In genomic region chr2:166457381-166458172, GRCm38 (mm10) we compare ENCODE assay signal across 11 mouse cellular contexts.
DNase-seq lines count a peak whose midpoint lies in the region; ATAC-seq and TF ChIP-seq lines count a peak whose summit lies in the region.
"Had no signal": no experiment of that assay in that cellular context is flagged by ENCODE, and none has a peak within 500 bp of the region (broad histone marks: within the 10 kb centered on the region; RNA-seq: fewer than 3 reads in every experiment).

No protein-coding gene starts in this region.

- DNase-seq in kidney, adult 9 months: no peak
- DNase-seq in thymus, postnatal 4 days: peak; percentile 26
- DNase-seq in thymus, adult 2 months: no peak
- no peak for DNase-seq in limb, embryonic 11.5 days (ENCODE audit: low spot score)
- DNase-seq in stomach, postnatal 0 days (ENCODE audit: low spot score): no peak
- DNase-seq in ovary, postnatal 10 days (ENCODE audit: low spot score): no peak
- no peak for DNase-seq in left cerebral cortex, adult 2 months (ENCODE audit: extremely low spot score in 1 of 2, low spot score in 2 of 2)
- DNase-seq: heart, adult 11 months had no signal

- no peaks in the 10 kb centered on the region for H3K36me3 ChIP-seq in kidney, embryonic 15.5 days
- H3K36me3 ChIP-seq in thymus, adult 2 months (ENCODE audit: control insufficient read depth, insufficient read depth, low read length): no peaks in the 10 kb centered on the region
- H3K36me3 ChIP-seq in limb, embryonic 11.5 days (ENCODE audit: control insufficient read depth, insufficient read depth, low read length): no peaks in the 10 kb centered on the region
- H3K36me3 ChIP-seq in stomach, postnatal 0 days (ENCODE audit: control insufficient read depth, insufficient read depth, low read length): no peaks in the 10 kb centered on the region
- H3K36me3 ChIP-seq: limb, embryonic 15.5 days had no signal

- H3K4me2 ChIP-seq in kidney, embryonic 15.5 days: no peak overlapping the region
- no peak overlapping the region for H3K4me2 ChIP-seq in limb, embryonic 11.5 days (ENCODE audit: low read depth, severe bottlenecking)
- H3K4me2 ChIP-seq in stomach, postnatal 0 days (replicated peaks; ENCODE audit: low read depth): no peak overlapping the region
- H3K4me2 ChIP-seq: limb, embryonic 15.5 days had no signal

- intact Hi-C loops in left cerebral cortex, adult 2 months (cut with DNase I): no loop called here

- no peak for ATAC-seq in kidney, embryonic 15.5 days (replicated peaks; ENCODE audit: low FRiP score)
- ATAC-seq in limb, embryonic 11.5 days (ENCODE audit: insufficient number of reproducible peaks, low FRiP score, low TSS enrichment, low read depth): no peak
- ATAC-seq in stomach, postnatal 0 days (ENCODE audit: low FRiP score, low TSS enrichment): no peak

- H3K27ac ChIP-seq in kidney, embryonic 15.5 days: peak overlapping the region; percentile 70
- H3K27ac ChIP-seq in thymus, adult 2 months (ENCODE audit: control insufficient read depth, insufficient read depth, low read length): no peak overlapping the region
- peak overlapping the region; percentile 21; the same call in 1 of the 2 replicates for H3K27ac ChIP-seq in limb, embryonic 11.5 days (replicated peaks; ENCODE audit: low read depth, low read length)
- peak overlapping the region; percentile 45; the same call in 1 of the 2 replicates for H3K27ac ChIP-seq in stomach, postnatal 0 days (replicated peaks)
- H3K27ac ChIP-seq in left cerebral cortex, adult 2 months: no peak overlapping the region
- H3K27ac ChIP-seq: limb, embryonic 15.5 days had no signal

- no peak for TF ChIP-seq CTCF in thymus, adult 2 months (IDR thresholded peaks at IDR 0.05; ENCODE audit: borderline replicate concordance, control insufficient read depth, extremely low read depth, insufficient read depth, low read length, poor library complexity)
- no peak for TF ChIP-seq CTCF in stomach, postnatal 0 days (IDR thresholded peaks at IDR 0.05; ENCODE audit: low read depth)
- TF ChIP-seq CTCF in left cerebral cortex, adult 2 months (IDR thresholded peaks at IDR 0.05): no peak

- no peak overlapping the region for H3K4me3 ChIP-seq in kidney, embryonic 15.5 days (replicated peaks)
- H3K4me3 ChIP-seq in thymus, adult 2 months (ENCODE audit: control insufficient read depth, insufficient read depth, low read length): no peak overlapping the region
- H3K4me3 ChIP-seq in limb, embryonic 11.5 days (ENCODE audit: low read depth, low read length): no peak overlapping the region
- no peak overlapping the region for H3K4me3 ChIP-seq in stomach, postnatal 0 days (ENCODE audit: low read depth, low read length)
- H3K4me3 ChIP-seq in left cerebral cortex, adult 2 months: no peak overlapping the region
- H3K4me3 ChIP-seq: limb, embryonic 15.5 days; megakaryocyte, embryonic 14.5 days had no signal

- no peaks in the 10 kb centered on the region for H3K9me3 ChIP-seq in kidney, embryonic 15.5 days (replicated peaks)
- H3K9me3 ChIP-seq in limb, embryonic 11.5 days (ENCODE audit: control insufficient read depth, low read length): no peaks in the 10 kb centered on the region
- H3K9me3 ChIP-seq in stomach, postnatal 0 days (ENCODE audit: control insufficient read depth, low read length): no peaks in the 10 kb centered on the region
- H3K9me3 ChIP-seq: limb, embryonic 15.5 days had no signal

- H3K9ac ChIP-seq in kidney, embryonic 15.5 days: no peak overlapping the region
- no peak overlapping the region for H3K9ac ChIP-seq in limb, embryonic 11.5 days (ENCODE audit: low read length)
- no peak overlapping the region for H3K9ac ChIP-seq in stomach, postnatal 0 days (ENCODE audit: low read length)
- H3K9ac ChIP-seq: limb, embryonic 15.5 days had no signal

- no peak for TF ChIP-seq EP300 in stomach, postnatal 0 days (optimal IDR thresholded peaks at IDR 0.05)

- WGBS in kidney, embryonic 15.5 days: 53% methylated on average over 16 of the region's 16 CpGs
- WGBS in thymus, adult 2 months: 81% methylated on average over 16 of the region's 16 CpGs
- 75% methylated on average over 16 of the region's 16 CpGs for WGBS in limb, embryonic 11.5 days
- 28% methylated on average over 16 of the region's 16 CpGs for WGBS in stomach, postnatal 0 days

- peaks cover 24% of the 10 kb centered on the region for H3K4me1 ChIP-seq in kidney, embryonic 15.5 days
- no peaks in the 10 kb centered on the region for H3K4me1 ChIP-seq in thymus, adult 2 months (replicated peaks; ENCODE audit: control insufficient read depth, insufficient read depth, low read length)
- peaks cover 17% of the 10 kb centered on the region for H3K4me1 ChIP-seq in limb, embryonic 11.5 days (ENCODE audit: control insufficient read depth, insufficient read depth, low read length)
- H3K4me1 ChIP-seq in stomach, postnatal 0 days (replicated peaks; ENCODE audit: control insufficient read depth, insufficient read depth): no peaks in the 10 kb centered on the region

- H3K27me3 ChIP-seq in kidney, embryonic 15.5 days: no peaks in the 10 kb centered on the region
- H3K27me3 ChIP-seq in thymus, adult 2 months (ENCODE audit: control insufficient read depth, insufficient read depth, low read length): no peaks in the 10 kb centered on the region
- no peaks in the 10 kb centered on the region for H3K27me3 ChIP-seq in limb, embryonic 11.5 days (ENCODE audit: control insufficient read depth, insufficient read depth, low read length)
- no peaks in the 10 kb centered on the region for H3K27me3 ChIP-seq in stomach, postnatal 0 days (ENCODE audit: control insufficient read depth, insufficient read depth, low read length)
- H3K27me3 ChIP-seq: limb, embryonic 15.5 days had no signal

- no peak for TF ChIP-seq POLR2A in thymus, adult 2 months (IDR thresholded peaks at IDR 0.05; ENCODE audit: control insufficient read depth, extremely low read depth, insufficient read depth, low read length, poor library complexity)

Comparison
In these comparisons a context has a peak if more than half of its experiments do, and no peak if none do; other contexts are left out.
1. H3K27ac ChIP-seq: peak in kidney, embryonic 15.5 days (single experiment), limb, embryonic 11.5 days (single experiment) and stomach, postnatal 0 days (single experiment); none in thymus, adult 2 months (single experiment) and left cerebral cortex, adult 2 months (single experiment).